Mouse (Mus musculus) liver, embryonic 12.5 days (tissue): ENCODE results near the gene Cpm. TPM values are rescaled to one million over a fixed set of nuclear protein-coding genes. Genes with fewer than 3 reads are reported as not detected.
"Not testable (repeated sequence)": the region's sequence is repeated elsewhere in the genome, so short reads cannot be mapped to it uniquely, and the experiment has no call there.

Source experiments
- ATAC-seq: fragments of 200-750 bp; cut with Nextera tagmentation; 2 replicates; pipeline ENCODE4 v1.8.0; 2017; ENCODE audit warnings: moderate number of reproducible peaks, mild to moderate bottlenecking, moderate library complexity
- H3K27ac ChIP-seq: fragments of 300-500 bp; sonication (generic); 2 replicates; pipeline ENCODE4 v1.5.1; 2016; ENCODE audit warnings: mild to moderate bottlenecking
- H3K27me3 ChIP-seq: fragments of 300-500 bp; sonication (generic); replicated peaks from 2 replicates; pipeline ENCODE4 v1.6.1; 2016; ENCODE audit warnings: mild to moderate bottlenecking, moderate library complexity
- H3K36me3 ChIP-seq: fragments of 300-500 bp; sonication (generic); 2 replicates; pipeline ENCODE4 v1.6.1; 2016; ENCODE audit warnings: mild to moderate bottlenecking, moderate library complexity
- H3K4me1 ChIP-seq: fragments of 300-500 bp; sonication (generic); 2 replicates; pipeline ENCODE4 v1.6.1; 2016
- H3K4me2 ChIP-seq: fragments of 300-500 bp; sonication (generic); 2 replicates; pipeline ENCODE4 v1.6.1; 2016; ENCODE audit warnings: mild to moderate bottlenecking, moderate library complexity
- H3K4me3 ChIP-seq: fragments of 300-500 bp; sonication (generic); 2 replicates; pipeline ENCODE4 v1.5.1; 2016; ENCODE audit warnings: mild to moderate bottlenecking, moderate library complexity
- H3K9ac ChIP-seq: fragments of 300-500 bp; sonication (generic); 2 replicates; pipeline ENCODE4 v1.6.1; 2016; ENCODE audit warnings: mild to moderate bottlenecking, moderate library complexity
- H3K9me3 ChIP-seq: fragments of 300-500 bp; sonication (generic); replicated peaks from 2 replicates; pipeline ENCODE4 v1.6.1; 2016; ENCODE audit warnings: mild to moderate bottlenecking, moderate library complexity
- WGBS: fragments of 180-500 bp; shearing (Covaris S2); methylation state at CpG from one replicate; pipeline ENCODE4 v1.1.7; 2016; ENCODE audit not compliant: insufficient replicate concordance; 5-methylcytosine and 5-hydroxymethylcytosine counted together
- polyA plus RNA-seq: library from polyadenylated mRNA; unstranded; fragments of >200 nt; fragmentation: Nextera tagmentation; extraction: Ambion mirVana; gene quantifications from 2 replicates; pipeline ENCODE4 v1.2.1, GENCODE M21; 2016

The Cpm gene
- polyA plus RNA-seq, 1 experiment from 2014 or later: 30.7 TPM

DNA sequence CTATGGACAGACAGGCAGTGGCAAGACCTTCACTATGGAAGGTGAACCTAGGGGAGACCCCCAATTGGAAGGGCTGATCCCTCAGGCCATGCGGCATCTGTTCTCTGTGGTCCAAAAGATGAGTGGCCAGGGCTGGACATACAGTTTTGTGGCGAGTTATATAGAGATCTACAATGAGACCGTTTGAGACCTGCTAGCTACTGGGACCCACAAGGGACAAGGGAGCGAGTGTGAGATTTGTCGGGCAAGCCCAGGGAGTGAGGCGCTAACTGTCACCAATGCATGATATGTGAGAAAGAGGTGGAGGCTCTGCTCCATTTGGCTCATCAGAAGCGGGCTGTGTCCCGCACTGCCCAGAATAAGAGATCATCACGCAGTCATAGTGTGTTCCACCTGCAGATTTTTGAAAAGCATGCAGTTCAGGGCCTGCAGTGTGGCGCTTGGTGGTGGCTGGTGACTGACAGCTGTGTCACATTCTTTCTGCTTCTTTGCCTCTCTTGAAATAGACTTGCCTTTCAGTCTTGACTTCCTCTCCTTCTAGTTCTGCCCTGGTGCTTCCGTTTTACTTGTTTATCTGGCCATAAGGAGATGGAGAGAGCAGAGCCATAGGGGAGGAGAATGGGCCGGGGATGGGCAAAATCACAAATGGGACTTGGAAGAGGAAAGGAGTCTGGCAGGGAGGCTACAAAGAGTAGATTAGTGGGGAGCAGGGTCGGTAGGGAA lies 33.7 kb upstream of the Cpm start:
- no peak overlapping the region for H3K4me3 ChIP-seq
- no peaks in the 10 kb centered on the region for H3K36me3 ChIP-seq
- H3K27ac ChIP-seq: no peak overlapping the region
- no peaks in the 10 kb centered on the region for H3K4me1 ChIP-seq
- WGBS: 57% methylated on average over 13 of the region's 13 CpGs
- no peak for ATAC-seq
- no peak overlapping the region for H3K9ac ChIP-seq
- H3K27me3 ChIP-seq: no peaks in the 10 kb centered on the region
- no peaks in the 10 kb centered on the region for H3K9me3 ChIP-seq
- no peak overlapping the region for H3K4me2 ChIP-seq

DNA sequence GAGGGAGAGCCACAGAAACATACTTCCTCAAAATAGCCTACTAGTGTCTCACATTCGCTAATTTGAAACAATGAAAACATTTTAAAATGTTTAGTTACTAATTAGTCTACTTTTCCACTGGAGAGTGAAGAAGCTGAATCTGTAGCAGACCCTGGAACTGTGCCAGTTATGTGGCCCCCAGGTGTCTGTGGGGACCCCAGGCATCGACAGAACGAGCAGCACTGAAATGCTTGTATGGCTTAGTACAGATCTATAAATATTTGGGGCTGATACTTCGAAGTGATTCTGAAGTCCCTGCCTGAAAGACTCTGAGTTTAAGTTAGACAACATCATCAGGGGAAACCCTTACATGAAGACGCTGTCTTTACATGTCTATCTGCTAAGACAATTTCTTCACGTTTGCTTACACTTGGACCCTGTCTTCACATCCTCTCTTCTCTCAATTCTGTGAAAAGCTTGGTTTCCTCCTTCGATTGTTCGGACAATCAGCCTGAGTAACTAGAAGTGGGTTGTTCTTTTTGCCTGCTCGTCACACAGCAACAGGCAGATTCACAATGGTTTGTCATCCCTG lies 33.0 kb upstream of the Cpm start:
- no peaks in the 10 kb centered on the region for H3K27me3 ChIP-seq
- no peak overlapping the region for H3K9ac ChIP-seq
- no peak overlapping the region for H3K4me3 ChIP-seq
- H3K36me3 ChIP-seq: no peaks in the 10 kb centered on the region
- no peak for ATAC-seq
- 58% methylated on average over 9 of the region's 9 CpGs for WGBS
- H3K9me3 ChIP-seq: no peaks in the 10 kb centered on the region
- H3K4me2 ChIP-seq: no peak overlapping the region
- no peak overlapping the region for H3K27ac ChIP-seq
- H3K4me1 ChIP-seq: no peaks in the 10 kb centered on the region

DNA sequence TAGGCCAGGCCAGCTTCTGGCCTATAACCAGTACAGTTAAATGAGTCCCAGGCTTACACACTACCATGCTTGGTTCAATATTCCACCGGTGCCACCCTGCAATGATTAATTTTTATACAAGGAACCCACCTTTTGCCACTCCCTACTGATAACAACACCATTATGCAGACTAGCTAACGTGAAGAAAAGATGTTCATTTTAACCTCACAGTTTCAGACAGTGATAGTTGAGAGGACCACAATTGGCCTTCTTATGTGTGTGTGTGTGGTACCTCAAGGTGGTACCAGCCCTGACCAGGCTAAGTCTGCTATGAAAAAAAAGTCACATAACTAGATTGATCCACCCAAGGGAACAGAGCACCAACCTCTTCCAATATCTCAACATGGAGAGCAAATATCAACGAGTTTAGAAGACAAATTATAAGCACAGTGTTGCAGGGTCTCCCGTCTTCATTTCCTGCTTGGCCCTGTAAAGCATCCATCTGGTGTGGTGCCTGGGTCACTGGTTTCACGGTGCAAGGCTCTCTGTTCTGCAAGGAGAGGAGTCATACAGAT lies 32.5 kb upstream of the Cpm start:
- H3K27ac ChIP-seq: no peak overlapping the region
- no peak overlapping the region for H3K9ac ChIP-seq
- ATAC-seq: no peak
- H3K4me2 ChIP-seq: no peak overlapping the region
- no peak overlapping the region for H3K4me3 ChIP-seq
- WGBS: 56% methylated on average over 5 of the region's 5 CpGs
- no peaks in the 10 kb centered on the region for H3K4me1 ChIP-seq
- H3K9me3 ChIP-seq: no peaks in the 10 kb centered on the region
- no peaks in the 10 kb centered on the region for H3K27me3 ChIP-seq
- H3K36me3 ChIP-seq: no peaks in the 10 kb centered on the region

DNA sequence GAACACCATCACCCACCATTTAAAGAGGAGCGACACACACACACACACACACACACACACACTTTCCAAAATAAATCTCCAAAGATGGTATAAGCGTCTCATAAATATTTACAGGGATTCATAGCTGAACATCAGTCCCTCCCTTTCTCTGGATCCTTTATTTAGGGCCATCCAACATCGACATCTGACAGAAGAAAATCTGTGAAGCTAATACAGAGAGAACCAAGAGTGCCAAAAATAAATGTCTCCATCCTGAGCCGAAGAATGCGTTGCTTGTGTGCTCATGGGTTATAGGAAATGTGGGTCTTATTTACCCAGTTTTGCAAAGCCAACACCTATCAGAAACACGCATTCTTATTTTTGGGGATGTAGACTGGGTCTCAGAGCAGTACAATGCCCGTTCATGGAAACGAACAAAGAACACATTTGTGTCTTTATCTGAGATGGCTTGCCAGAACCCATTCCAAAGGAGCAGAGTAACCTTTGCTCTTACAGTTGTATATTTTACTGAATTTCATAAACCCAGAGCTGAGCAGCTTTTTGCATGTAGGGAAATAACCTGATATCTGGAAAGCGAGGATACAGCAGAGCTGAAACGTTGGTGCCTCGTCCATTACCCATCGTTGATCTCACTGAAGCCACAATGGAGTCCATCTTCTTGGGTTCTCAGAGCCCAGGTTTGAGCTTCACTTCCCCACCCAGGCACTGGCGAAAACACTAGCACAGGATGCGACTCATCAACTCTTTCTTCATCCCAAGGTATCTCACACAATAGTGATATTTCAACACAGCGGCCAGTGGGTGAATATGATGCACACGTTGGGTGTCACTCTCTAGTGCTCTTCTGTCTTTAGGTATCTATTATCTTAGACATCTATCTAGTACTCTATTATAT lies 31.7 kb upstream of the Cpm start:
- H3K9me3 ChIP-seq, H3K36me3 ChIP-seq, H3K4me3 ChIP-seq, H3K27me3 ChIP-seq, ATAC-seq, H3K27ac ChIP-seq, H3K4me2 ChIP-seq, H3K4me1 ChIP-seq, H3K9ac ChIP-seq: not testable (repeated sequence)
- 79% methylated on average over 16 of the region's 16 CpGs for WGBS

DNA sequence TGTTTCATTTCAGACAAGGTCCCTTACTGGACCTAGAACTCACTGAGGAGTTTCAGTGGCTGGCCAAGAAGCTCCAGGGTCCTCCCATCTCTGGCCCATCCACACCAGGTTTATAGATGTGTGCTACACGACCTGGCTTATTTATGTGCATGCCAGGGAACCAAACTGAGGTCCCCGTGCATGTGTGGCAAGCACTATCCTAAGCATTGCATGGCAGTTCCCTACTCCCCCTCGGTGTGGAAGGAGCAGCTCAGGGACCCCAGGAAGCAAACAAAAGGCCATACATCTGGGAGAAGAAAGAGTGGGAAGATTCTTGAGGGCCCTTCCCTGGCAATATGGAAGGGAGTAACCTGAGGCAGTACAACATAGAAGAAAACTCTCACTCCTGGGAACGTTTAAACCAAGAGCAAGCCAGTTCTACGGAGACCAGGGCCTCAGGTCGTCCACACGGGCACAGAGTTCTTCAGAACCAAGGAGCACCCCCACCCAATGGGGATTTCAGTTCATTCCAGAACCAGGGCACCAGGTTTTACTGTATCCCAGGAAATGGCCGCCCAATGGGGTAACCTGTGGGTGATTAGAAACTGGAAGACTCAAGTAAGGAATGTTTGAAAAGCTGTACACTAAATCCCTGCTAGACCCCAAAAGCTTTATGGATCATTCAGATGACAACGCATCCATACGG lies 30.9 kb upstream of the Cpm start:
- H3K27ac ChIP-seq: no peak overlapping the region
- 68% methylated on average over 10 of the region's 10 CpGs for WGBS
- no peak overlapping the region for H3K4me2 ChIP-seq
- no peak overlapping the region for H3K9ac ChIP-seq
- ATAC-seq: no peak
- H3K9me3 ChIP-seq: no peaks in the 10 kb centered on the region
- no peak overlapping the region for H3K4me3 ChIP-seq
- H3K27me3 ChIP-seq: no peaks in the 10 kb centered on the region
- no peaks in the 10 kb centered on the region for H3K36me3 ChIP-seq
- no peaks in the 10 kb centered on the region for H3K4me1 ChIP-seq

DNA sequence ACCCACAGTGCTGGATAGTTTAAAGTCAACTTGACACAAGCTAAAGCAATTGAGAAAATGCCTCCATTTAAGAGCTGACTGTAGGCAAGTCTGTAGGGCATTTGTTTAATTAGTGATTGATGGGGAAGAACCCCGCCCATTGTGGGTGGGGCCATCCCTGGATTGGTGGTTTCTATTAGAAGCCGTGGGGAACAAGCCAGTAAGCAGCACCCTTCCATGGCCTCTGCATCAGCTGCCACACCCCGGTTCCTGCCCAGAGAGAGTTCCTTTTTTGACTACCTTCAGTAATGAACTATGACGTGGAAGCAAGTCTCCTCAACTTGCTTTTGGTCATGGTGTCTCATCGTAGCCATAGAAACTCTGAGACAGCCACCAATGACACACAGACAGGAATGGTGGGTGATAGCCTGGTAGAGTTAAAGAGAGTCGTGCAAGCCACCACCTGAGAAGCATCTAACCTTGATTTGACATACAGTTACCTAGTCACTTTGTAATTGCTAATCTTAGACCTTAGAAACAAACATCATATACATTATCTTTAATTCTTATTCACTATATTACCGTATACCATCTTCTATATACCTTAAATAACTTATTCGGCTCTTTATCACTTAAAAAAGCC lies 30.2 kb upstream of the Cpm start:
- ATAC-seq, H3K9ac ChIP-seq, H3K36me3 ChIP-seq, H3K4me2 ChIP-seq, H3K27me3 ChIP-seq, H3K27ac ChIP-seq, H3K9me3 ChIP-seq, H3K4me3 ChIP-seq, H3K4me1 ChIP-seq: not testable (repeated sequence)
- WGBS: 63% methylated on average over 8 of the region's 8 CpGs

DNA sequence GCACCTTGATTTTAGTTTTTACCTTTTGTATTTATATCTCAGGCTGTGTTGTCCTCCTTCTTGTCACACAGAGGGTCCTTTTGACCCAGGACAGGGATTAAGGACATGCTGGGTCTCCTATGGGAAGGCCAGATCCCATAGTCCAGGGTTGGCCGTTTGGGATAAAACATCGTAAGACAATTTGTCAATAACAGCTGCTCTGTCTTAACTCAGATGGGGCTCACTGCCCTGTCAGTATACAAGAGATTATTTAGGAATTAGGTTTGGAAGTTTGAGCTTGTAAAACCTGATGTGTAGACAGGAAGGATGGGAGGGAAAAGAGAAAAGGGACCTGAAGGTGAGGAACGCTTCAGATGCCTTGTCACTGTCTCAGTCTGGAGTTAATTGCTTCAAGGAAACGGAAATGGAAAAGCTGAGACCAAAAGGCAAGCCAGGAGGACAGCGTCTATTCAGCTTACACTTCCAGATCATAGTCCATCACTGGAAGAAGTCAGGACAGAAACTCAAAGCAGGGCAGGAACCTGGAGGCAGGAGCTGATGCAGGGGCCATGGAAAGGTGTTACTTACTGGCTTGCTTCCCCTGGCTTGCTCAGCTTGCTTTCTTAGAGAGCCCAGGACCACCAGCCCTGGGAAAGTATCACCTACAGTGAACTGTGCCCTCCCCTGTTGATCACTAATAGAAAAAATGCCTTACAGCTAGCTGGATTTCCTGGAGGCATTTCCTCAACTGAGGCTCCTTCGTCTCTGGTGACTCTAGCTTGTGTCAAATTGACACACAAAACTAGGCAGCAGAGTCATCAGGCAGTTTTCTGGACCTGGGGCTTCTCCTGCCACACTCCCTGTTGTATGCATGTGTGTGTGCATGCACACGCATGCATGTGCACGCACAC lies 27.9 kb upstream of the Cpm start:
- WGBS: 63% methylated on average over 8 of the region's 8 CpGs
- Histone ChIP-seq H3K4me2 (no peak overlapping the region), H3K27ac (no peak overlapping the region), H3K9me3 (no peaks in the 10 kb centered on the region), H3K27me3 (no peaks in the 10 kb centered on the region), H3K36me3 (no peaks in the 10 kb centered on the region), H3K9ac (no peak overlapping the region), H3K4me3 (no peak overlapping the region), H3K4me1 (no peaks in the 10 kb centered on the region)
- ATAC-seq: no peak

DNA sequence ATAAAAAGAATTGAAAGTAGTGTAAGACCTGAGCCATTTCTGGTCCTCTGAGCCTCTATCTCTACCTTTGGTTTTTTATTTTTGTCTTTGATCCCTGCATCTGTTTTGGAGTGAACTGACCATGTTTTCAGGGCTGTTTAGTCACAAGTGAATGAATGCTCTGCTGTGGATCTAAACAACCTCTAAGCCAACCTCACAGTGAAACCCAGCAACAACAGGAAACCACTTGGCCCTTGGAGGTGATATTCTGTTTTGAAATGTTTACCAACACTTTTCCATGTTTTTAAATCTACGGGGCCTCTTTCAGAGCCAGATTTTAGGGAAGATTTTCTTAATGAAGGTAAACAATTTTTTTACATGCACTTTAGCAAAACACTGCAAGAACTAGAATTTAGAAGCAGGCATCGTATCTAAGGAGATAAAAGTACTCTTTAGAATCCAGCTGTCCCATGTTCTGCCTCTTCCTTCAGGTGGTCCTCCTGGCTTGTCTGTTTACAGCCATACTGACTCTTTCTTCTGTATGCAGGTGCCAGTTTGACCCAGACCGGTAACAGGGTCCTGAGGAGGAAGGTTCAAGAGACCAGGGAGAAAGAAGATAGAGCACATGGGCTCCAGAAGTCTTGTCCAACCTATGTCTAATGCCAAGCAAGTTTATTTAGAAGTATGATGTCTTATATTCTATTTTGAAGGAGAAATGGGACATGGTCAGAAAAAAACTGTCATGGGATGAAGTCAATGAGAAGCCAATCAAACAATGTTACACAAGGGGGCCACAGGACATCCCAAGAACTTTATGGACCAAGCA lies 26.8 kb upstream of the Cpm start:
- Histone ChIP-seq H3K4me2 (no peak overlapping the region), H3K27ac (no peak overlapping the region), H3K27me3 (no peaks in the 10 kb centered on the region), H3K4me3 (no peak overlapping the region), H3K9me3 (no peaks in the 10 kb centered on the region), H3K36me3 (no peaks in the 10 kb centered on the region), H3K9ac (no peak overlapping the region), H3K4me1 (no peaks in the 10 kb centered on the region)
- 71% methylated on average over 3 of the region's 3 CpGs for whole genome bisulfite sequencing
- no peak for ATAC-seq

DNA sequence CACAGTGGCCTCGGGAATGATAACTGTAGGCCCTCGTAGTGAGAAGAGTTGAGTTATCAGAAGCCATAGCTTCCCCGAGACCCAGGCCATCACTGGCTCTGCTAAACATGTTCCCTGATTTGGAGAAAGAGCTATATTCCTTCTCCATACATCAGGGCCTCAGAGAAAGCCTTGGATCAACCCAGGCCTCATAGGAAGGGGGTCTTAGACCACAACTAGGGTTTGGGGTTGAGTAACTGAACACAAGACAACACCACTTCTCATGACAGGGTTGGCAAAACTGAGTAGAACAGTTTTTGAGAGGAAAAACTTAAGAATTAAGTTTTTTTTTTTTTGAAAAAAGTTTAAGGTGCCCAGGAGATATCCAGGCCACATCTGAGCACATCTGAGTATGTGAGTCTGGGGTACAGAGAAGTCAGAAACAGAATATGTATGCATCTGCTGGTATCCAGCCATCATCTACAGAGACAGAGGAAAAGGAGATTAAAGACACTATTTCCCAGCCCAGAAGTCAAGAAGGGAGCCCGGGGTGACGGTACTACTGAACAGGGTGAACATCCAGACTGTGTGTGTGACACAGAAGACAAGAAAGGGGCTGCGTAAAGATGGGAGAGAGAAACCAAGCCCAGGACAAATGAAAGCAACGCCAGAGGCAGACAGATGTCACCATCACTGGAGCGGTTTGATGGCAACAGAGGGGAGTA lies 26.0 kb upstream of the Cpm start:
- no peak overlapping the region for H3K4me2 ChIP-seq
- H3K36me3 ChIP-seq: no peaks in the 10 kb centered on the region
- no peak overlapping the region for H3K9ac ChIP-seq
- no peak overlapping the region for H3K4me3 ChIP-seq
- no peaks in the 10 kb centered on the region for H3K4me1 ChIP-seq
- 80% methylated on average over 8 of the region's 8 CpGs for WGBS
- H3K27me3 ChIP-seq: no peaks in the 10 kb centered on the region
- no peaks in the 10 kb centered on the region for H3K9me3 ChIP-seq
- H3K27ac ChIP-seq: no peak overlapping the region
- no peak for ATAC-seq
